Mouse (Mus musculus) liver, adult 2 months (tissue): ENCODE measurements around the gene Sgms1. TPM values are rescaled to one million over a fixed set of nuclear protein-coding genes. Genes with fewer than 3 reads are reported as not detected.

Experiments used
- DNase-seq: peaks from one replicate; pipeline ENCODE4 v3.0.0-alpha.2; 2011; ENCODE audit warnings: low read depth, low spot score; ENCODE audit errors: extremely low read depth
- H3K27ac ChIP-seq: fragments of 200-500 bp; replicated peaks from 2 replicates; pipeline ENCODE4 v1.5.1; 2012; ENCODE audit warnings: low read depth, mild to moderate bottlenecking, control low read depth, inconsistent platforms, low read length; ENCODE audit not compliant: insufficient read depth
- H3K27me3 ChIP-seq: fragments of 200-500 bp; 2 replicates; pipeline ENCODE4 v1.6.1; 2012; ENCODE audit warnings: mild to moderate bottlenecking, moderate library complexity, low read length, inconsistent platforms; ENCODE audit not compliant: control insufficient read depth, insufficient read depth
- H3K36me3 ChIP-seq: fragments of 200-500 bp; 2 replicates; pipeline ENCODE4 v1.6.1; 2012; ENCODE audit warnings: low read length, inconsistent platforms; ENCODE audit not compliant: control insufficient read depth, insufficient read depth
- H3K4me1 ChIP-seq: fragments of 200-500 bp; 2 replicates; pipeline ENCODE4 v1.6.1; 2011; ENCODE audit warnings: low read length; ENCODE audit not compliant: control insufficient read depth, insufficient read depth
- H3K4me3 ChIP-seq: fragments of 200-500 bp; 2 replicates; pipeline ENCODE4 v1.5.1; 2011; ENCODE audit warnings: low read depth, mild to moderate bottlenecking, control low read depth, low read length, moderate library complexity; ENCODE audit not compliant: insufficient read depth
- H3K79me2 ChIP-seq: fragments of 200-500 bp; 2 replicates; pipeline ENCODE4 v1.6.1; 2012; ENCODE audit warnings: inconsistent platforms, mild to moderate bottlenecking, low read length, moderate library complexity; ENCODE audit not compliant: control insufficient read depth, insufficient read depth
- H3K9ac ChIP-seq: fragments of 200-500 bp; 2 replicates; pipeline ENCODE4 v1.6.1; 2012; ENCODE audit warnings: low read depth, mild to moderate bottlenecking, control low read depth, inconsistent platforms, low read length
- CTCF ChIP-seq: fragments of 200-500 bp; IDR thresholded peaks from 2 replicates; pipeline ENCODE4 v1.5.1; 2011; ENCODE audit warnings: low read depth, low read length, control low read depth
- POLR2A ChIP-seq: fragments of 200-500 bp; IDR thresholded peaks from 2 replicates; pipeline ENCODE4 v1.6.1; 2011; ENCODE audit warnings: low read length, control low read depth; ENCODE audit not compliant: insufficient read depth; ENCODE audit errors: extremely low read depth
- WGBS: fragments of 180-500 bp; shearing (Covaris S2); methylation state at CpG from one replicate; pipeline ENCODE4 v1.1.7; 2018; 5-methylcytosine and 5-hydroxymethylcytosine counted together
- polyA plus RNA-seq: library from polyadenylated mRNA; depleted of rRNA; stranded (reverse); fragments of >200 nt; gene quantifications from 2 replicates; pipeline ENCODE4 v1.2.3, GENCODE M21; 2012
- total RNA-seq: library from RNA; depleted of rRNA; stranded (reverse); fragments of >200 nt; gene quantifications from 2 replicates; pipeline ENCODE4 v1.2.3, GENCODE M21; 2014

The Sgms1 gene
- total and polyA plus RNA-seq, 2 experiments: 6.5 to 26.7 TPM

- H3K27me3 ChIP-seq: no peaks in the 10 kb centered on the region
- 95% methylated on average over 3 of the region's 3 CpGs for WGBS
- peaks cover 4% of the 10 kb centered on the region; the same call in 1 of the 2 replicates for H3K79me2 ChIP-seq
- H3K4me3 ChIP-seq: no peak overlapping the region
- TF ChIP-seq POLR2A (no peak), CTCF (no peak)
- no peaks in the 10 kb centered on the region for H3K36me3 ChIP-seq
- H3K4me1 ChIP-seq: peaks cover 6% of the 10 kb centered on the region; the same call in 1 of the 2 replicates
- DNase-seq: no peak
- no peak overlapping the region for H3K27ac ChIP-seq
- H3K9ac ChIP-seq: no peak overlapping the region
Observed at GRCm38 (mm10) chr19:32311063-32311462, 78.5 kb downstream of the Sgms1 start.

- Histone ChIP-seq H3K4me1 (peaks cover 6% of the 10 kb centered on the region; the same call in 1 of the 2 replicates), H3K27me3 (no peaks in the 10 kb centered on the region), H3K36me3 (no peaks in the 10 kb centered on the region), H3K4me3 (no peak overlapping the region), H3K27ac (no peak overlapping the region), H3K79me2 (peaks cover 4% of the 10 kb centered on the region; the same call in 1 of the 2 replicates), H3K9ac (no peak overlapping the region)
- no peak for DNase-seq
- WGBS: 97% methylated on average over 5 of the region's 5 CpGs
- no peak for TF ChIP-seq CTCF
- TF ChIP-seq POLR2A: no peak
Observed at GRCm38 (mm10) chr19:32310483-32310882, 79.0 kb downstream of the Sgms1 start.

DNA sequence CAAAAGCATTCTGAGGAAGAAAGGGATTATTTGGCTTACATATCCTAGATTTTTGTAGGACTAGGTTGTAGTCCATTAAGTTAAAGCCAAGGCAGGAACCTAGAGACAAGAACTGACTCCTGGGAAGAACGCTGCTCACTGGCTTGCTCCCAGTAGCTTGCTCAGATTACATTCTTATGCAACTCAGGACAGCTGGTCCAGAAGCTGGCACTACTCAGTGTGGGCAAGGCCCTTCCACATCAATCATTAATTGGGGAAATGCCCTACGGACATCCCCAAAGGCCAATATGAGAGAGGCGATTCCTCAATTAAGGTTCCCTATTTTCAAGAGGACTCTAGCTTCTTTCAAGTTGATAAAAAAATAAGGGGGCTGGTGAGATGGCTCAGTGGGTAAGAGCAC lies 80.2 kb downstream of the Sgms1 start:
- Histone ChIP-seq H3K4me3 (no peak overlapping the region), H3K27ac (no peak overlapping the region), H3K79me2 (peaks cover 2% of the 10 kb centered on the region; the same call in 1 of the 2 replicates), H3K36me3 (no peaks in the 10 kb centered on the region), H3K9ac (no peak overlapping the region), H3K27me3 (no peaks in the 10 kb centered on the region), H3K4me1 (peaks cover 6% of the 10 kb centered on the region; the same call in 1 of the 2 replicates)
- TF ChIP-seq CTCF (no peak), POLR2A (no peak)
- 19% methylated on average over 3 of the region's 3 CpGs for WGBS
- DNase-seq: peak; percentile 92

DNA sequence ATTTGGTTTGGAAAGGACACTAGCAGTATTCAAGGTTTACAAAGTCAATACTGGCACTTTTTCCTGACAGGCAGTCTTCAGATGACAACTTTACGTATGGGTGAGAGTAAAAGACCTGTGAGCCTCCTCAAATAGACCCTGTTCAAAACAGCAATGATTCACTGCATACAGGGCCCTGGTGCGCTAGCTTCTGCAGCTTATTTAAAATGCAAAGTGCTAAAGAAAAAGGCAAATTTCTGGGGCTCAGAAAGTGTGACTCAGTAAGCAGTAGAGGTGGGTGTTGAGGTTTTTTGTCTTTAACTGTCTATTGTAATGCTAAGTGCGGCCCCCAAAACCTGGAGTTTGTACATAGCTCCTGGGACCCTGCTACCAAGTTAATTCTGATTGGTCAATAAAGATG lies 81.2 kb downstream of the Sgms1 start:
- Histone ChIP-seq H3K4me1 (peaks cover 6% of the 10 kb centered on the region; the same call in 1 of the 2 replicates), H3K27me3 (no peaks in the 10 kb centered on the region), H3K27ac (no peak overlapping the region), H3K4me3 (no peak overlapping the region), H3K79me2 (peaks cover 2% of the 10 kb centered on the region; the same call in 1 of the 2 replicates), H3K9ac (no peak overlapping the region), H3K36me3 (no peaks in the 10 kb centered on the region)
- peak; percentile 70 for DNase-seq
- WGBS: 72% methylated on average over 3 of the region's 3 CpGs
- TF ChIP-seq CTCF (no peak), POLR2A (no peak)

- peak; percentile 42 for DNase-seq
- no peak overlapping the region for H3K9ac ChIP-seq
- TF ChIP-seq POLR2A (no peak), CTCF (no peak)
- peaks cover 10% of the 10 kb centered on the region for H3K4me1 ChIP-seq
- peak overlapping the region; percentile 77 for H3K27ac ChIP-seq
- 71% methylated on average over 4 of the region's 4 CpGs for WGBS
- no peak overlapping the region for H3K4me3 ChIP-seq
- no peaks in the 10 kb centered on the region for H3K36me3 ChIP-seq
- no peaks in the 10 kb centered on the region for H3K27me3 ChIP-seq
- peaks cover 9% of the 10 kb centered on the region; the same call in 1 of the 2 replicates for H3K79me2 ChIP-seq
Observed at GRCm38 (mm10) chr19:32304898-32305297, 84.6 kb downstream of the Sgms1 start.
